Mouse (Mus musculus): ENCODE data around the gene Slc25a27. TPM values are rescaled to one million over a fixed set of nuclear protein-coding genes. Genes with fewer than 3 reads are reported as not detected.

Slc25a27 gene
- polyA plus RNA-seq, 1 experiment from 2014 or later: 99.3 TPM

- Histone ChIP-seq H3K9ac (no peak overlapping the region), H3K4me3 (replicated peaks) (no peak overlapping the region), H3K27me3 (no peaks in the 10 kb centered on the region), H3K4me1 (no peaks in the 10 kb centered on the region), H3K36me3 (replicated peaks) (peaks cover 14% of the 10 kb centered on the region), H3K27ac (no peak overlapping the region), H3K9me3 (no peaks in the 10 kb centered on the region), H3K4me2 (no peak overlapping the region)
- ATAC-seq (ENCODE audit: low FRiP score): no peak
- WGBS: 82% methylated on average over 1 of the region's 1 CpGs
These were observed 10.3 kb upstream of the Slc25a27 start for GRCm38 (mm10) chr17:43677317-43677716.

- H3K4me1 ChIP-seq: no peaks in the 10 kb centered on the region
- no peaks in the 10 kb centered on the region for H3K27me3 ChIP-seq
- no peak overlapping the region for H3K9ac ChIP-seq
- no peak overlapping the region for H3K4me3 ChIP-seq (replicated peaks)
- H3K9me3 ChIP-seq: no peaks in the 10 kb centered on the region
- no peak overlapping the region for H3K27ac ChIP-seq
- no peak for ATAC-seq (ENCODE audit: low FRiP score)
- WGBS: 88% methylated on average over 1 of the region's 1 CpGs
- peaks cover 10% of the 10 kb centered on the region for H3K36me3 ChIP-seq (replicated peaks)
- H3K4me2 ChIP-seq: no peak overlapping the region
These were observed 9.2 kb upstream of the Slc25a27 start for GRCm38 (mm10) chr17:43676241-43676640.

GRCm38 (mm10) chr17:43675228-43675627 is 8.2 kb upstream of the Slc25a27 start:
- no peak overlapping the region for H3K27ac ChIP-seq
- no peaks in the 10 kb centered on the region for H3K27me3 ChIP-seq
- H3K9me3 ChIP-seq: no peaks in the 10 kb centered on the region
- no peak for ATAC-seq (ENCODE audit: low FRiP score)
- H3K36me3 ChIP-seq (replicated peaks): peaks cover 6% of the 10 kb centered on the region
- H3K4me1 ChIP-seq: no peaks in the 10 kb centered on the region
- no peak overlapping the region for H3K4me2 ChIP-seq
- WGBS: 90% methylated on average over 1 of the region's 1 CpGs
- H3K9ac ChIP-seq: no peak overlapping the region
- no peak overlapping the region for H3K4me3 ChIP-seq (replicated peaks)

GRCm38 (mm10) chr17:43671907-43672306 is 4.9 kb upstream of the Slc25a27 start:
- WGBS: 92% methylated on average over 4 of the region's 4 CpGs
- H3K27me3 ChIP-seq: no peaks in the 10 kb centered on the region
- H3K4me2 ChIP-seq: no peak overlapping the region
- H3K9ac ChIP-seq: no peak overlapping the region
- ATAC-seq (ENCODE audit: low FRiP score): no peak
- no peaks in the 10 kb centered on the region; the same call in 1 of the 2 replicates for H3K36me3 ChIP-seq (replicated peaks)
- no peak overlapping the region for H3K27ac ChIP-seq
- peaks cover 13% of the 10 kb centered on the region for H3K4me1 ChIP-seq
- H3K9me3 ChIP-seq: no peaks in the 10 kb centered on the region
- no peak overlapping the region for H3K4me3 ChIP-seq (replicated peaks)

- H3K4me3 ChIP-seq (replicated peaks): peak overlapping the region; percentile 2; the same call in 1 of the 2 replicates
- no peak for ATAC-seq (ENCODE audit: low FRiP score)
- H3K9me3 ChIP-seq: no peaks in the 10 kb centered on the region
- no peak overlapping the region for H3K27ac ChIP-seq
- H3K4me2 ChIP-seq: peak overlapping the region; percentile 47
- H3K9ac ChIP-seq: no peak overlapping the region
- H3K4me1 ChIP-seq: peaks cover 29% of the 10 kb centered on the region
- H3K27me3 ChIP-seq: no peaks in the 10 kb centered on the region
- 75% methylated on average over 6 of the region's 6 CpGs for WGBS
- H3K36me3 ChIP-seq (replicated peaks): no peaks in the 10 kb centered on the region
These were observed 2.2 kb upstream of the Slc25a27 start for GRCm38 (mm10) chr17:43669145-43669695.

GRCm38 (mm10) chr17:43667290-43667843 is 353 bp upstream of the Slc25a27 start, which contains the start of gene Cyp39a1:
Gene Cyp39a1 (plus strand): TSS chr17:43667425.
- WGBS: under 1% methylated on average over 17 of the region's 17 CpGs
- no peak; the same call in 1 of the 2 replicates for ATAC-seq (ENCODE audit: low FRiP score)
- Histone ChIP-seq H3K36me3 (replicated peaks) (peaks cover 13% of the 10 kb centered on the region), H3K9me3 (no peaks in the 10 kb centered on the region), H3K9ac (peak within 1 kb of the TSS; percentile 90), H3K27me3 (no peaks in the 10 kb centered on the region), H3K4me3 (replicated peaks) (peak within 1 kb of the TSS; percentile 88), H3K27ac (peak within 1 kb of the TSS; percentile 59; the same call in 1 of the 2 replicates), H3K4me2 (peak within 1 kb of the TSS; percentile 59), H3K4me1 (peaks cover 29% of the 10 kb centered on the region)

GRCm38 (mm10) chr17:43651314-43652046 is 15.5 kb downstream of the Slc25a27 start:
- no peak overlapping the region for H3K4me2 ChIP-seq
- no peak overlapping the region for H3K4me3 ChIP-seq (replicated peaks)
- H3K36me3 ChIP-seq (replicated peaks): peaks cover 67% of the 10 kb centered on the region
- no peak overlapping the region for H3K9ac ChIP-seq
- no peak overlapping the region for H3K27ac ChIP-seq
- peaks cover 2% of the 10 kb centered on the region; the same call in 1 of the 2 replicates for H3K4me1 ChIP-seq
- no peak for ATAC-seq (ENCODE audit: low FRiP score)
- H3K9me3 ChIP-seq: no peaks in the 10 kb centered on the region
- WGBS: 72% methylated on average over 14 of the region's 14 CpGs
- H3K27me3 ChIP-seq: no peaks in the 10 kb centered on the region

GRCm38 (mm10) chr17:43649641-43650436 is 17.2 kb downstream of the Slc25a27 start:
- no peak for ATAC-seq (ENCODE audit: low FRiP score)
- no peak overlapping the region for H3K27ac ChIP-seq
- H3K4me3 ChIP-seq (replicated peaks): no peak overlapping the region
- H3K4me2 ChIP-seq: no peak overlapping the region
- H3K36me3 ChIP-seq (replicated peaks): peaks cover 78% of the 10 kb centered on the region
- H3K9me3 ChIP-seq: no peaks in the 10 kb centered on the region
- WGBS: 83% methylated on average over 10 of the region's 10 CpGs
- peaks cover 2% of the 10 kb centered on the region; the same call in 1 of the 2 replicates for H3K4me1 ChIP-seq
- H3K27me3 ChIP-seq: no peaks in the 10 kb centered on the region
- H3K9ac ChIP-seq: no peak overlapping the region

- peaks cover 81% of the 10 kb centered on the region for H3K36me3 ChIP-seq (replicated peaks)
These were observed 20.1 kb downstream of the Slc25a27 start for GRCm38 (mm10) chr17:43646925-43647324.

GRCm38 (mm10) chr17:43645136-43645535 is 21.9 kb downstream of the Slc25a27 start:
- H3K4me1 ChIP-seq: peaks cover 2% of the 10 kb centered on the region; the same call in 1 of the 2 replicates
- ATAC-seq (ENCODE audit: low FRiP score): no peak
- H3K9ac ChIP-seq: no peak overlapping the region
- 93% methylated on average over 3 of the region's 3 CpGs for WGBS
- H3K27ac ChIP-seq: no peak overlapping the region
- no peaks in the 10 kb centered on the region for H3K9me3 ChIP-seq
- peaks cover 75% of the 10 kb centered on the region for H3K36me3 ChIP-seq (replicated peaks)
- H3K27me3 ChIP-seq: no peaks in the 10 kb centered on the region
- no peak overlapping the region for H3K4me2 ChIP-seq
- H3K4me3 ChIP-seq (replicated peaks): no peak overlapping the region

More at GRCm38 (mm10) chr17:43646925-43647324, 20.1 kb downstream of the Slc25a27 start:
- peaks cover 2% of the 10 kb centered on the region; the same call in 1 of the 2 replicates for H3K4me1 ChIP-seq
- no peaks in the 10 kb centered on the region for H3K9me3 ChIP-seq
- H3K27me3 ChIP-seq: no peaks in the 10 kb centered on the region
- ATAC-seq (ENCODE audit: low FRiP score): no peak
- no peak overlapping the region for H3K4me2 ChIP-seq
- H3K4me3 ChIP-seq (replicated peaks): no peak overlapping the region
- H3K9ac ChIP-seq: no peak overlapping the region
- WGBS: 44% methylated on average over 5 of the region's 5 CpGs
- no peak overlapping the region for H3K27ac ChIP-seq

GRCm38 (mm10) chr17:43644375-43644774 is 22.6 kb downstream of the Slc25a27 start:
- WGBS: 80% methylated on average over 7 of the region's 7 CpGs
- no peak overlapping the region for H3K9ac ChIP-seq
- no peak for ATAC-seq (ENCODE audit: low FRiP score)
- no peak overlapping the region for H3K4me3 ChIP-seq (replicated peaks)
- no peaks in the 10 kb centered on the region for H3K27me3 ChIP-seq
- H3K27ac ChIP-seq: no peak overlapping the region
- peaks cover 68% of the 10 kb centered on the region for H3K36me3 ChIP-seq (replicated peaks)
- H3K9me3 ChIP-seq: no peaks in the 10 kb centered on the region
- no peak overlapping the region for H3K4me2 ChIP-seq
- H3K4me1 ChIP-seq: peaks cover 4% of the 10 kb centered on the region

- Histone ChIP-seq H3K9ac (no peak overlapping the region), H3K27ac (no peak overlapping the region), H3K4me3 (replicated peaks) (no peak overlapping the region), H3K27me3 (no peaks in the 10 kb centered on the region), H3K4me2 (no peak overlapping the region), H3K4me1 (peaks cover 6% of the 10 kb centered on the region), H3K9me3 (no peaks in the 10 kb centered on the region), H3K36me3 (replicated peaks) (peaks cover 61% of the 10 kb centered on the region)
- ATAC-seq (ENCODE audit: low FRiP score): no peak
- WGBS: 89% methylated on average over 7 of the region's 7 CpGs
These were observed 23.8 kb downstream of the Slc25a27 start for GRCm38 (mm10) chr17:43643191-43643590.
